13 mouse cellular contexts compared by ENCODE assay signal in the genomic region with DNA sequence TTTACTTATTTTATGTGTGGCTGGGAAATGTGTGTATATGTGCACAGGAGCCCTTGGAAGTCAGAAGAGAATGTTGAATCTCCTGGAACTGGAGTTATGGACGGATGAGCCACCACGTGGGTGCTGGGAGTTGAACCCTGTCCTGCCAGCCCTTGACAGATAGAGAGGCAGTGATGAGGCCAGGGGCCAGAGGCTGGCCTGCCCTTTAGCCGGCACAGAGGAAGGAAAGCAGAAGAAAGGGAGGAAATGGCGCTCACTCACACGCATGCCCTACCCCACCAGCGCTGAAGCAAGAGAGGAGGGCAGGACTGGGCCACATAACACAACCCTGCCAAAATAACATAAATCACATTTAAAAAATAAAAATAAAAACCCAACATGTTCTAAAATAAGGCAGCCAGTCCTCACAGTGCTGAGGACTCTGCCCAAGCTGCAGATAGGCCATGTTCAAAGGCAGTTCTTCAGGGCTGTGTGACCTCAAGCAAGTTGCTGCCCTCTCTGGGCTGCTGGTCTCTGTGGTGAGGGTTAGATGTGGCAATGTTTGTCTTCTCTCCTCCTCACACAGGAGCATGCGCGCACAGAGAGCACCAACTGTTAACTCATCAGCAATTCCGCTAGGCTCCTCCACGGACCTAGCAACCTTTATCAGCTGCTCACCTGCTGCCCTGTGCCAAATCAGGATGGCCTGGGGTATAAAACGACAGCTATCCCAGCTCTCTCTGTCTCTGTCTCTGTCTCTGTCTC. TPM values are rescaled to one million over a fixed set of nuclear protein-coding genes. Genes with fewer than 3 reads are reported as not detected.
DNase-seq lines count a peak whose midpoint lies in the region; ATAC-seq lines count a peak whose summit lies in the region.
"Had no signal": no experiment of that assay in that cellular context is flagged by ENCODE, and none has a peak within 500 bp of the region (broad histone marks: within the 10 kb centered on the region; RNA-seq: fewer than 3 reads in every experiment).

No protein-coding gene starts in this region.

- DNase-seq in T-cell, adult 2 months (ENCODE audit: low spot score), result peak; percentile 23
- peak; percentile 60 to 73 for DNase-seq in kidney, postnatal 36 days
- no peak for DNase-seq in ovary, adult 18-20 months (ENCODE audit: low spot score)
- no peak for DNase-seq in MN1 (ENCODE audit: low spot score)
- no peak for DNase-seq in forebrain, embryonic 10.5 days (ENCODE audit: extremely low spot score, low spot score)
- no peak for DNase-seq in left cerebral cortex, postnatal 25 days (ENCODE audit: low spot score in 2 of 2)
- DNase-seq: cerebellum, adult 2 months; gastrocnemius, postnatal 14 days; heart, postnatal 36 days; right cerebral cortex, postnatal 4 days had no signal

- no peaks in the 10 kb centered on the region for H3K27me3 ChIP-seq in embryonic facial prominence, embryonic 15.5 days
- H3K27me3 ChIP-seq in lung, embryonic 16.5 days (ENCODE audit: control insufficient read depth, insufficient read depth, low read depth, low read length), result no peaks in the 10 kb centered on the region
- peaks cover 12% of the 10 kb centered on the region for H3K27me3 ChIP-seq in forebrain, embryonic 10.5 days (ENCODE audit: poor library complexity, severe bottlenecking)

- H3K27ac ChIP-seq in embryonic facial prominence, embryonic 15.5 days (replicated peaks), result peak overlapping the region; percentile 85; the same call in 1 of the 2 replicates
- peak overlapping the region; percentile 91 for H3K27ac ChIP-seq in lung, embryonic 16.5 days (ENCODE audit: low read length)
- no peak overlapping the region for H3K27ac ChIP-seq in forebrain, embryonic 10.5 days
- H3K27ac ChIP-seq: layer of hippocampus, adult 2 months had no signal

- H3K36me3 ChIP-seq in embryonic facial prominence, embryonic 15.5 days, result peaks cover 23% of the 10 kb centered on the region
- H3K36me3 ChIP-seq in lung, embryonic 16.5 days (ENCODE audit: control insufficient read depth, insufficient read depth, low read length), result no peaks in the 10 kb centered on the region
- H3K36me3 ChIP-seq in forebrain, embryonic 10.5 days (replicated peaks), result peaks cover 2% of the 10 kb centered on the region; the same call in 1 of the 2 replicates

- intact Hi-C loops in left cerebral cortex, postnatal 25 days (cut with DNase I), result no loop called here

- no peak overlapping the region for H3K4me3 ChIP-seq in embryonic facial prominence, embryonic 15.5 days (replicated peaks)
- H3K4me3 ChIP-seq in lung, embryonic 16.5 days (ENCODE audit: low read length), result no peak overlapping the region
- H3K4me3 ChIP-seq in forebrain, embryonic 10.5 days, result no peak overlapping the region
- H3K4me3 ChIP-seq: layer of hippocampus, adult 2 months had no signal

- H3K9me3 ChIP-seq in embryonic facial prominence, embryonic 15.5 days (replicated peaks), result no peaks in the 10 kb centered on the region
- no peaks in the 10 kb centered on the region for H3K9me3 ChIP-seq in lung, embryonic 16.5 days (ENCODE audit: control insufficient read depth, low read length)
- H3K9me3 ChIP-seq in forebrain, embryonic 10.5 days, result no peaks in the 10 kb centered on the region

- H3K4me2 ChIP-seq in embryonic facial prominence, embryonic 15.5 days (replicated peaks), result no peak overlapping the region
- 0 out of 2 replicates have a peak overlapping the region, but pooled peaks have one; percentile 4 for H3K4me2 ChIP-seq in lung, embryonic 16.5 days (ENCODE audit: low read depth, low read length)

- ATAC-seq in embryonic facial prominence, embryonic 15.5 days (ENCODE audit: insufficient number of reproducible peaks, low FRiP score, low TSS enrichment, low read depth), result no peak
- ATAC-seq in lung, embryonic 16.5 days (ENCODE audit: low read depth), result peak; percentile 44

- WGBS in embryonic facial prominence, embryonic 15.5 days, result 71% methylated on average over 11 of the region's 11 CpGs
- WGBS in lung, embryonic 16.5 days, result 31% methylated on average over 11 of the region's 11 CpGs
- WGBS in forebrain, embryonic 10.5 days, result 84% methylated on average over 11 of the region's 11 CpGs

- no peak overlapping the region for H3K9ac ChIP-seq in embryonic facial prominence, embryonic 15.5 days
- 0 out of 2 replicates have a peak overlapping the region, but pooled peaks have one; percentile 13 for H3K9ac ChIP-seq in lung, embryonic 16.5 days (ENCODE audit: low read length)

- H3K4me1 ChIP-seq in embryonic facial prominence, embryonic 15.5 days, result peaks cover 62% of the 10 kb centered on the region
- H3K4me1 ChIP-seq in lung, embryonic 16.5 days (replicated peaks; ENCODE audit: control insufficient read depth, insufficient read depth, low read length), result peaks cover 29% of the 10 kb centered on the region
- H3K4me1 ChIP-seq in forebrain, embryonic 10.5 days, result peaks cover 36% of the 10 kb centered on the region

RNA-seq across cellular contexts. Expression of a gene that starts 9.7 kb away (rescaled TPM):
- polyA plus RNA-seq in embryonic facial prominence, embryonic 15.5 days (2015; fragmentation: Nextera tagmentation; extraction: Ambion mirVana), result 197 and 220 TPM in 2 replicates
- polyA plus RNA-seq in lung, embryonic 16.5 days (2015; fragmentation: Nextera tagmentation; extraction: Ambion mirVana), result 49.9 and 51.1 TPM in 2 replicates
- 28.8 and 36.2 TPM in 2 replicates for polyA plus RNA-seq in forebrain, embryonic 10.5 days (2016; fragmentation: Nextera tagmentation; extraction: Ambion mirVana)
- 10 to 100 TPM; 23.3 to 25.6 TPM for total RNA-seq in left cerebral cortex, postnatal 25 days (2021)

RNA-seq across cellular contexts. Expression of a gene that starts 18.1 kb away (rescaled TPM):
- polyA plus RNA-seq in embryonic facial prominence, embryonic 15.5 days (2015; fragmentation: Nextera tagmentation; extraction: Ambion mirVana), result 102 and 106 TPM in 2 replicates
- polyA plus RNA-seq in lung, embryonic 16.5 days (2015; fragmentation: Nextera tagmentation; extraction: Ambion mirVana), result 104 and 114 TPM in 2 replicates
- polyA plus RNA-seq in forebrain, embryonic 10.5 days (2016; fragmentation: Nextera tagmentation; extraction: Ambion mirVana), result 102 and 106 TPM in 2 replicates
- total RNA-seq in left cerebral cortex, postnatal 25 days (2021), result 100 to 1,000 TPM; 110 to 116 TPM

RNA-seq across cellular contexts. Expression of a gene that starts 18.3 kb away (rescaled TPM):
- 47.9 and 48.0 TPM in 2 replicates for polyA plus RNA-seq in embryonic facial prominence, embryonic 15.5 days (2015; fragmentation: Nextera tagmentation; extraction: Ambion mirVana)
- 40.6 and 42.5 TPM in 2 replicates for polyA plus RNA-seq in lung, embryonic 16.5 days (2015; fragmentation: Nextera tagmentation; extraction: Ambion mirVana)
- polyA plus RNA-seq in forebrain, embryonic 10.5 days (2016; fragmentation: Nextera tagmentation; extraction: Ambion mirVana), result 74.6 and 78.3 TPM in 2 replicates
- total RNA-seq in left cerebral cortex, postnatal 25 days (2021), result 10 to 100 TPM; 36.6 to 37.1 TPM

RNA-seq across cellular contexts. Expression of a gene that starts 41.8 kb away (rescaled TPM):
- polyA plus RNA-seq in embryonic facial prominence, embryonic 15.5 days (2015; fragmentation: Nextera tagmentation; extraction: Ambion mirVana), result 5.3 TPM in 2 replicates
- 7.4 and 9.5 TPM in 2 replicates for polyA plus RNA-seq in lung, embryonic 16.5 days (2015; fragmentation: Nextera tagmentation; extraction: Ambion mirVana)
- polyA plus RNA-seq in forebrain, embryonic 10.5 days (2016; fragmentation: Nextera tagmentation; extraction: Ambion mirVana), result 0.74 and 0.82 TPM in 2 replicates
- total RNA-seq in left cerebral cortex, postnatal 25 days (2021), result 10 to 100 TPM; 30.2 to 32.9 TPM

RNA-seq across cellular contexts. Expression of a gene that starts 55.0 kb away (rescaled TPM):
- 8.5 and 8.7 TPM in 2 replicates for polyA plus RNA-seq in embryonic facial prominence, embryonic 15.5 days (2015; fragmentation: Nextera tagmentation; extraction: Ambion mirVana)
- polyA plus RNA-seq in lung, embryonic 16.5 days (2015; fragmentation: Nextera tagmentation; extraction: Ambion mirVana), result 6.4 and 6.9 TPM in 2 replicates
- polyA plus RNA-seq in forebrain, embryonic 10.5 days (2016; fragmentation: Nextera tagmentation; extraction: Ambion mirVana), result 2.9 and 4.9 TPM in 2 replicates
- 10 to 100 TPM; 12.2 to 12.5 TPM for total RNA-seq in left cerebral cortex, postnatal 25 days (2021)

Comparison
In these comparisons a context has a peak if more than half of its experiments do, and no peak if none do; other contexts are left out.
1. DNase-seq: peak in T-cell, adult 2 months (single experiment) and kidney, postnatal 36 days (2 of 2); none in ovary, adult 18-20 months (single experiment), MN1 (single experiment), forebrain, embryonic 10.5 days (single experiment) and left cerebral cortex, postnatal 25 days (0 of 2).